Mouse (Mus musculus) intestine, embryonic 14.5 days (tissue): ENCODE results near the gene Cd247. TPM values are rescaled to one million over a fixed set of nuclear protein-coding genes. Genes with fewer than 3 reads are reported as not detected.
A peak's percentile ranks its signal among the peaks of the same experiment; 100 is the strongest.

Source experiments
- ATAC-seq: fragments of 200-750 bp; cut with Nextera tagmentation; replicated peaks from 2 replicates; pipeline ENCODE4 v1.8.0; 2017; ENCODE audit warnings: low read depth, moderate number of reproducible peaks, moderate TSS enrichment, moderate library complexity; ENCODE audit not compliant: low FRiP score, low TSS enrichment
- DNase-seq: peaks from one replicate; pipeline ENCODE4 v3.0.0-alpha.2; 2018; ENCODE audit warnings: low spot score
- H3K27ac ChIP-seq: fragments of 300-500 bp; sonication (generic); 2 replicates; pipeline ENCODE4 v1.5.1; 2014; ENCODE audit warnings: low read depth, mild to moderate bottlenecking, control low read depth
- H3K27me3 ChIP-seq: fragments of 300-500 bp; sonication (generic); replicated peaks from 2 replicates; pipeline ENCODE4 v1.6.1; 2014; ENCODE audit warnings: low read length, control low read depth; ENCODE audit not compliant: control insufficient read depth, insufficient read depth
- H3K36me3 ChIP-seq: fragments of 300-500 bp; sonication (generic); 2 replicates; pipeline ENCODE4 v1.6.1; 2014; ENCODE audit warnings: low read length, control low read depth; ENCODE audit not compliant: control insufficient read depth, insufficient read depth
- H3K4me1 ChIP-seq: fragments of 300-500 bp; sonication (generic); replicated peaks from 2 replicates; pipeline ENCODE4 v1.6.1; 2014; ENCODE audit warnings: low read length, control low read depth, mixed read lengths; ENCODE audit not compliant: control insufficient read depth, insufficient read depth
- H3K4me2 ChIP-seq: fragments of 300-500 bp; sonication (generic); 2 replicates; pipeline ENCODE4 v1.6.1; 2014; ENCODE audit warnings: low read length
- H3K4me3 ChIP-seq: fragments of 300-500 bp; sonication (generic); 2 replicates; pipeline ENCODE4 v1.5.1; 2014; ENCODE audit warnings: low read depth, low read length, control low read depth, mixed read lengths
- H3K9ac ChIP-seq: fragments of 300-500 bp; sonication (generic); 2 replicates; pipeline ENCODE4 v1.6.1; 2014; ENCODE audit warnings: mild to moderate bottlenecking, low read length
- H3K9me3 ChIP-seq: fragments of 300-500 bp; sonication (generic); 2 replicates; pipeline ENCODE4 v1.6.1; 2016; ENCODE audit warnings: low read length, control low read depth; ENCODE audit not compliant: control insufficient read depth
- WGBS: fragments of 180-500 bp; shearing (Covaris S2); extraction: QIAGEN DNeasy Blood & Tissue Kit; methylation state at CpG from one replicate; pipeline ENCODE4 v1.1.7; 2014; 5-methylcytosine and 5-hydroxymethylcytosine counted together
- polyA plus RNA-seq: library from polyadenylated mRNA; unstranded; fragments of >200 nt; fragmentation: Nextera tagmentation; extraction: Ambion mirVana; gene quantifications from 2 replicates; pipeline ENCODE4 v1.2.1, GENCODE M21; 2014

Gene Cd247
- polyA plus RNA-seq, 1 experiment from 2014 or later, result 0.81 TPM

- ATAC-seq (no peak), DNase-seq (no peak)
- H3K9ac ChIP-seq, result no peak overlapping the region
- no peaks in the 10 kb centered on the region for H3K9me3 ChIP-seq
- WGBS, result 71% methylated on average over 2 of the region's 2 CpGs
- H3K4me2 ChIP-seq, result no peak overlapping the region
- H3K27me3 ChIP-seq, result no peaks in the 10 kb centered on the region
- no peak overlapping the region for H3K27ac ChIP-seq
- no peaks in the 10 kb centered on the region for H3K36me3 ChIP-seq
- H3K4me1 ChIP-seq, result peaks cover 13% of the 10 kb centered on the region
- no peak overlapping the region for H3K4me3 ChIP-seq
Measured at GRCm38 (mm10) chr1:165810633-165811032, 22.2 kb downstream of the Cd247 start.

DNA sequence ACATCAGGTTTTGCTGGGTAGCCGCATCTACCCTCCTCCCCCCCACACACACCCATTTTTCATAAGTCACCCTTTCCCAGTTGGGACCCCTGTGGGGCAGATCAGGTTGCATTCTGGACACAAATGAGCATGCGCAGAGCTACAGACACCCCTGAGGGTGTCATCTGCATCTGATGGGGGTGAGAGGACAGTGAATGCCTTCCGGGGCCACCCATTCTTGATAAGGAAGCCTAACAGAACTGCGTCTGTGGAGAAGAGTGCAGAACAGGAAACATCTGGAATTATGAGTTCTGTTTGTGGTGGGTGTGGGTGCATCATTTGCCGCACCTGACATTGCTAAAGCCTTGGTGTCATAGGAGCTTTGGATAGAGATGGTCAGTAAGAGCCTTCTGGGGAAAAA, 22.7 kb downstream of the Cd247 start:
- Histone ChIP-seq H3K9me3 (no peaks in the 10 kb centered on the region), H3K4me2 (no peak overlapping the region), H3K27ac (no peak overlapping the region), H3K36me3 (no peaks in the 10 kb centered on the region), H3K4me1 (peaks cover 13% of the 10 kb centered on the region), H3K27me3 (no peaks in the 10 kb centered on the region), H3K4me3 (no peak overlapping the region), H3K9ac (no peak overlapping the region)
- WGBS, result 83% methylated on average over 5 of the region's 5 CpGs
- no peak for DNase-seq
- ATAC-seq, result no peak

- 82% methylated on average over 3 of the region's 3 CpGs for WGBS
- no peak for ATAC-seq
Measured at GRCm38 (mm10) chr1:165812775-165813174, 24.3 kb downstream of the Cd247 start.

GRCm38 (mm10) chr1:165814116-165814515, 25.6 kb downstream of the Cd247 start:
- Histone ChIP-seq H3K9ac (no peak overlapping the region), H3K27ac (peak overlapping the region; percentile 51; the same call in 1 of the 2 replicates)
- 27% methylated on average over 7 of the region's 7 CpGs for WGBS

More at GRCm38 (mm10) chr1:165812775-165813174, 24.3 kb downstream of the Cd247 start:
- no peaks in the 10 kb centered on the region for H3K36me3 ChIP-seq
- peaks cover 13% of the 10 kb centered on the region for H3K4me1 ChIP-seq
- H3K27ac ChIP-seq, result no peak overlapping the region
- H3K4me2 ChIP-seq, result no peak overlapping the region
- no peaks in the 10 kb centered on the region for H3K9me3 ChIP-seq
- no peak for DNase-seq
- no peak overlapping the region for H3K4me3 ChIP-seq
- no peaks in the 10 kb centered on the region for H3K27me3 ChIP-seq
- no peak overlapping the region for H3K9ac ChIP-seq

GRCm38 (mm10) chr1:165814521-165815278, 26.2 kb downstream of the Cd247 start:
- DNase-seq, result no peak
- no peaks in the 10 kb centered on the region for H3K27me3 ChIP-seq
- H3K27ac ChIP-seq, result peak overlapping the region; percentile 51; the same call in 1 of the 2 replicates
- no peak for ATAC-seq
- peak overlapping the region; percentile 25 for H3K4me2 ChIP-seq
- no peak overlapping the region for H3K9ac ChIP-seq
- H3K4me3 ChIP-seq, result no peak overlapping the region
- WGBS, result 36% methylated on average over 14 of the region's 14 CpGs
- H3K4me1 ChIP-seq, result peaks cover 16% of the 10 kb centered on the region
- no peaks in the 10 kb centered on the region for H3K9me3 ChIP-seq
- H3K36me3 ChIP-seq, result no peaks in the 10 kb centered on the region

More at GRCm38 (mm10) chr1:165814116-165814515, 25.6 kb downstream of the Cd247 start:
- DNase-seq (no peak), ATAC-seq (no peak)
- Histone ChIP-seq H3K9me3 (no peaks in the 10 kb centered on the region), H3K27me3 (no peaks in the 10 kb centered on the region), H3K4me1 (peaks cover 16% of the 10 kb centered on the region), H3K4me3 (no peak overlapping the region), H3K4me2 (peak overlapping the region; percentile 25), H3K36me3 (no peaks in the 10 kb centered on the region)

DNA sequence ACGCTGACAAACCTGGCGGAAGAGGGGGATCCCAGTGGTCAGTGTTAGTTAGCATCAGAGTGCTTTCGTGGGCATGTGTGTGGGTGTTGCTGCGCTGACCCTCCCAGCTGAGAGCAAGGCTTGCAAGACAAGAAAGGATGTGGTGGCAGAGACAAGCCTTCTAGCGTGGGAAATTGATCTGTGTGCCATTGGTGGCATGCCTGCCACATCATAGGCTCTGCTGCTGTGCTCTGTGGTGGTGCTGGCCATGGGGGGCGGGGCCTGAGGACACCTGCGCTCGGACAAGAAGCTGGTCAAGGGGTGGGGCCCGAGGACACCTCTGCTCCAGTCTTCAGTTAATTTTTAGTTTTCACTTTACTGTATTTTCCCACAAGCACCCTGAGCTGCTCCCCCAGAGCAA, 27.9 kb downstream of the Cd247 start:
- H3K9me3 ChIP-seq, result no peaks in the 10 kb centered on the region
- H3K4me2 ChIP-seq, result no peak overlapping the region
- no peak overlapping the region for H3K4me3 ChIP-seq
- ATAC-seq (no peak), DNase-seq (no peak)
- no peak overlapping the region for H3K27ac ChIP-seq
- no peaks in the 10 kb centered on the region for H3K27me3 ChIP-seq
- H3K4me1 ChIP-seq, result peaks cover 16% of the 10 kb centered on the region
- WGBS, result 76% methylated on average over 9 of the region's 9 CpGs
- H3K9ac ChIP-seq, result no peak overlapping the region
- H3K36me3 ChIP-seq, result no peaks in the 10 kb centered on the region

DNA sequence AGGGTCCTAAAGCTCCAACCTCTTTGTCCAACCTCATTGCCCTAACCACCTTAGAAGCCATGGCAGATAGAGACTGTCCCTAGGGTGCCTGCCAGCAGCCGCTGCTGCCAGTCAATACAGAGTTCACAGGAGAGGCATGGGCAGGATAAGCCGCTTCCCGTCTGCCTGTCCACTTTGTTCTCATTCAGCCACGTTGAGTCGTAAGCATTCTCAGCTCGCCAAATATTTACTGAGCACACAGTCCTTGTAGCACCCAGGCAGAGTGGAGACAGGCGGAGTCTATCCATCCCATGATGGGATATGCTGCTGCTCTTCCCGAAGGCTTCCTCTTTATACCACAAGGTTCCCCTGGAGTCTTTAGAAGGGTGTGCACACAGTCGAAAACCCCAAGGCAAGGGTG, 28.8 kb downstream of the Cd247 start:
- 47% methylated on average over 9 of the region's 9 CpGs for WGBS
- DNase-seq (no peak), ATAC-seq (no peak)
- H3K4me1 ChIP-seq, result peaks cover 16% of the 10 kb centered on the region
- no peaks in the 10 kb centered on the region for H3K9me3 ChIP-seq
- no peaks in the 10 kb centered on the region for H3K27me3 ChIP-seq
- no peak overlapping the region for H3K9ac ChIP-seq
- H3K36me3 ChIP-seq, result no peaks in the 10 kb centered on the region
- H3K4me3 ChIP-seq, result no peak overlapping the region
- H3K4me2 ChIP-seq, result no peak overlapping the region
- no peak overlapping the region for H3K27ac ChIP-seq

DNA sequence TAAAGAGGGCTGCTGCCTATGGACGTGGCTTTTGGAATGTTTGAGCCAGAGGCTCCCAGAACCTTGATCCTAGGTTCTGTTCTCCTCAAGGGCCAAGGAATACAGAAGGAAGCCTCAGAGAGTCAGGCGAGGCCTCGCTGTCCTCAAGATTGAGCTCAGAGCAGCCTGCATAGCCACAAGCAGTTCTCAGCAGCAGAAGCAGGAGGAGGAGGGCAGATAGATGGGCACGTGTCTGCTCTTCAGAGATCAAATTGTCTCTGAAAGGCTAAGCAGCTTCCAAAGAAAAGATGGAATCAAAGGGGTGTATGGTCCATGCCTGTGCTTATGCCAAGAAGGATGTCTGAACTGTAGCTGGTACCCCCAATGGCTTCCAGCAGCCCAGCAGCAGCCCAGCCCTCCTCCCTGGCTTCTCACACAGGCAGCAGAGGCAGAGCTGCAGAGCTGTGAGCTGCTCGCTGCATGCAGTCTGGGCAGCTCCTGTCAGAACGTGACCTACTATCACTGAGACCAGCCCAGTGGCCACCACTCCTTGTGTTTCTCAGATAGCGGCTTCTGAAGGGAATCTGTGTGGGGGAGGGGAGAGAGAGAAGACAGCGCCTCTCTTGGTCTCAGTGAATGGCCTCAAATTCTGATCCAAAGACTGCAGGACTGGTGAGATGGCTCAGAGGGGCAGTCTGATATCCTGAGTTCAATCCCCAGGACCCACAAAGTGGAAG, 29.8 kb downstream of the Cd247 start:
- 48% methylated on average over 8 of the region's 8 CpGs for whole genome bisulfite sequencing

More for the DNA sequence above, 29.8 kb downstream of the Cd247 start:
- H3K4me1 ChIP-seq, result peaks cover 16% of the 10 kb centered on the region
- no peak for ATAC-seq
- no peaks in the 10 kb centered on the region for H3K27me3 ChIP-seq
- no peak overlapping the region for H3K4me2 ChIP-seq
- H3K27ac ChIP-seq, result no peak overlapping the region
- H3K4me3 ChIP-seq, result no peak overlapping the region
- no peaks in the 10 kb centered on the region for H3K36me3 ChIP-seq
- H3K9ac ChIP-seq, result no peak overlapping the region
- no peaks in the 10 kb centered on the region for H3K9me3 ChIP-seq
- DNase-seq, result no peak
